Mouse (Mus musculus) lung, embryonic 14.5 days (tissue): ENCODE data around the gene Slc3a1. TPM values are rescaled to one million over a fixed set of nuclear protein-coding genes. Genes with fewer than 3 reads are reported as not detected.

Experiments used
- ATAC-seq: fragments of 200-750 bp; cut with Nextera tagmentation; 2 replicates; pipeline ENCODE4 v1.8.0; 2017; ENCODE audit warnings: mild to moderate bottlenecking, moderate TSS enrichment, moderate library complexity; ENCODE audit not compliant: insufficient read depth
- DNase-seq: peaks from one replicate; pipeline ENCODE4 v3.0.0-alpha.2; 2015
- H3K27ac ChIP-seq: fragments of 300-500 bp; sonication (generic); 2 replicates; pipeline ENCODE4 v1.5.1; 2014; ENCODE audit warnings: low read depth, mild to moderate bottlenecking, moderate library complexity
- H3K27me3 ChIP-seq: fragments of 300-500 bp; sonication (generic); 2 replicates; pipeline ENCODE4 v1.6.1; 2014; ENCODE audit warnings: low read length, control low read depth; ENCODE audit not compliant: insufficient read depth
- H3K36me3 ChIP-seq: fragments of 300-500 bp; sonication (generic); 2 replicates; pipeline ENCODE4 v1.6.1; 2014; ENCODE audit warnings: control low read depth; ENCODE audit not compliant: insufficient read depth
- H3K4me1 ChIP-seq: fragments of 300-500 bp; sonication (generic); 2 replicates; pipeline ENCODE4 v1.6.1; 2014; ENCODE audit warnings: antibody characterized with exemption, control low read depth; ENCODE audit not compliant: insufficient read depth
- H3K4me2 ChIP-seq: fragments of 300-500 bp; sonication (generic); 2 replicates; pipeline ENCODE4 v1.6.1; 2014; ENCODE audit warnings: mild to moderate bottlenecking
- H3K4me3 ChIP-seq: fragments of 300-500 bp; sonication (generic); 2 replicates; pipeline ENCODE4 v1.5.1; 2014; ENCODE audit warnings: low read depth, low read length
- H3K9ac ChIP-seq: fragments of 300-500 bp; sonication (generic); 2 replicates; pipeline ENCODE4 v1.6.1; 2014
- H3K9me3 ChIP-seq: fragments of 300-500 bp; sonication (generic); 2 replicates; pipeline ENCODE4 v1.6.1; 2016; ENCODE audit warnings: low read depth, low read length, control low read depth
- CTCF ChIP-seq: IDR thresholded peaks from 2 replicates; pipeline ENCODE4 v1.5.1; 2016; ENCODE audit warnings: antibody characterized with exemption, low read depth
- WGBS: fragments of 180-500 bp; shearing (Covaris S2); extraction: QIAGEN DNeasy Blood & Tissue Kit; methylation state at CpG from one replicate; pipeline ENCODE4 v1.1.7; 2014; 5-methylcytosine and 5-hydroxymethylcytosine counted together
- polyA plus RNA-seq: library from polyadenylated mRNA; unstranded; fragments of >200 nt; fragmentation: Nextera tagmentation; extraction: Ambion mirVana; gene quantifications from 2 replicates; pipeline ENCODE4 v1.2.1, GENCODE M21; 2014

Gene Slc3a1
- polyA plus RNA-seq, 1 experiment from 2014 or later: 0.18 TPM

- no peak overlapping the region for H3K4me2 ChIP-seq
- H3K27me3 ChIP-seq: no peaks in the 10 kb centered on the region
- H3K27ac ChIP-seq: no peak overlapping the region
- DNase-seq: no peak
- no peak for TF ChIP-seq CTCF
- no peak for ATAC-seq
- H3K4me3 ChIP-seq: no peak overlapping the region
- H3K4me1 ChIP-seq: no peaks in the 10 kb centered on the region
- 85% methylated on average over 5 of the region's 5 CpGs for WGBS
- H3K36me3 ChIP-seq: no peaks in the 10 kb centered on the region
- H3K9ac ChIP-seq: no peak overlapping the region
- no peaks in the 10 kb centered on the region for H3K9me3 ChIP-seq
These were observed 16.3 kb downstream of the Slc3a1 start for GRCm38 (mm10) chr17:85044466-85044865.

- TF ChIP-seq CTCF: no peak
- DNase-seq: no peak
- Histone ChIP-seq H3K27me3 (no peaks in the 10 kb centered on the region), H3K4me3 (no peak overlapping the region), H3K4me2 (no peak overlapping the region), H3K9ac (no peak overlapping the region), H3K27ac (no peak overlapping the region), H3K36me3 (no peaks in the 10 kb centered on the region), H3K4me1 (no peaks in the 10 kb centered on the region), H3K9me3 (no peaks in the 10 kb centered on the region)
- WGBS: 75% methylated on average over 12 of the region's 12 CpGs
- no peak for ATAC-seq
These were observed 17.0 kb downstream of the Slc3a1 start for GRCm38 (mm10) chr17:85045160-85045559.

GRCm38 (mm10) chr17:85048379-85048778, 20.2 kb downstream of the Slc3a1 start:
- 85% methylated on average over 5 of the region's 5 CpGs for WGBS
- DNase-seq: no peak
- Histone ChIP-seq H3K4me3 (no peak overlapping the region), H3K36me3 (no peaks in the 10 kb centered on the region), H3K4me2 (no peak overlapping the region), H3K9me3 (no peaks in the 10 kb centered on the region), H3K4me1 (no peaks in the 10 kb centered on the region), H3K27me3 (no peaks in the 10 kb centered on the region), H3K9ac (no peak overlapping the region), H3K27ac (no peak overlapping the region)
- ATAC-seq: no peak
- no peak for TF ChIP-seq CTCF

- H3K4me3 ChIP-seq: no peak overlapping the region
- H3K9me3 ChIP-seq: no peaks in the 10 kb centered on the region
- no peak for TF ChIP-seq CTCF
- 88% methylated on average over 7 of the region's 7 CpGs for WGBS
- no peaks in the 10 kb centered on the region for H3K4me1 ChIP-seq
- H3K36me3 ChIP-seq: peaks cover 3% of the 10 kb centered on the region; the same call in 1 of the 2 replicates
- no peaks in the 10 kb centered on the region for H3K27me3 ChIP-seq
- no peak overlapping the region for H3K4me2 ChIP-seq
- no peak overlapping the region for H3K27ac ChIP-seq
- no peak for ATAC-seq
- DNase-seq: no peak
- H3K9ac ChIP-seq: no peak overlapping the region
These were observed 30.1 kb downstream of the Slc3a1 start for GRCm38 (mm10) chr17:85058276-85058675.

GRCm38 (mm10) chr17:85059136-85059535, 31.0 kb downstream of the Slc3a1 start:
- no peak overlapping the region for H3K4me3 ChIP-seq
- H3K27ac ChIP-seq: no peak overlapping the region
- H3K27me3 ChIP-seq: no peaks in the 10 kb centered on the region
- H3K9ac ChIP-seq: no peak overlapping the region
- ATAC-seq (no peak), DNase-seq (no peak)
- no peak for TF ChIP-seq CTCF
- H3K4me1 ChIP-seq: no peaks in the 10 kb centered on the region
- no peak overlapping the region for H3K4me2 ChIP-seq
- no peaks in the 10 kb centered on the region for H3K9me3 ChIP-seq
- H3K36me3 ChIP-seq: peaks cover 8% of the 10 kb centered on the region
- WGBS: 89% methylated on average over 6 of the region's 6 CpGs

GRCm38 (mm10) chr17:85063560-85063959, 35.4 kb downstream of the Slc3a1 start:
- 84% methylated on average over 7 of the region's 7 CpGs for WGBS
- Histone ChIP-seq H3K4me1 (no peaks in the 10 kb centered on the region), H3K27me3 (no peaks in the 10 kb centered on the region), H3K4me2 (no peak overlapping the region), H3K9ac (no peak overlapping the region), H3K27ac (no peak overlapping the region), H3K9me3 (no peaks in the 10 kb centered on the region), H3K36me3 (peaks cover 43% of the 10 kb centered on the region), H3K4me3 (no peak overlapping the region)
- DNase-seq (no peak), ATAC-seq (no peak)
- no peak for TF ChIP-seq CTCF

- ATAC-seq (no peak), DNase-seq (no peak)
- H3K4me3 ChIP-seq: no peak overlapping the region
- H3K9me3 ChIP-seq: no peaks in the 10 kb centered on the region
- no peak overlapping the region for H3K27ac ChIP-seq
- no peak for TF ChIP-seq CTCF
- 94% methylated on average over 7 of the region's 7 CpGs for WGBS
- H3K9ac ChIP-seq: no peak overlapping the region
- no peak overlapping the region for H3K4me2 ChIP-seq
- H3K36me3 ChIP-seq: peaks cover 63% of the 10 kb centered on the region
- H3K27me3 ChIP-seq: no peaks in the 10 kb centered on the region
- no peaks in the 10 kb centered on the region for H3K4me1 ChIP-seq
These were observed 39.2 kb downstream of the Slc3a1 start for GRCm38 (mm10) chr17:85067331-85067730.

- Histone ChIP-seq H3K27me3 (no peaks in the 10 kb centered on the region), H3K36me3 (peaks cover 45% of the 10 kb centered on the region), H3K4me3 (no peak overlapping the region), H3K4me2 (no peak overlapping the region), H3K4me1 (no peaks in the 10 kb centered on the region), H3K9ac (no peak overlapping the region), H3K9me3 (no peaks in the 10 kb centered on the region), H3K27ac (no peak overlapping the region)
- WGBS: 80% methylated on average over 6 of the region's 6 CpGs
- ATAC-seq (no peak), DNase-seq (no peak)
- TF ChIP-seq CTCF: no peak
These were observed 42.5 kb downstream of the Slc3a1 start for GRCm38 (mm10) chr17:85070658-85071057.
